Mouse (Mus musculus) heart, embryonic 14.5 days (tissue): ENCODE results near the gene Stmn1. TPM values are rescaled to one million over a fixed set of nuclear protein-coding genes. Genes with fewer than 3 reads are reported as not detected.

ENCODE experiments used
- ATAC-seq: fragments of 200-750 bp; cut with Nextera tagmentation; 2 replicates; pipeline ENCODE4 v1.8.0; 2017; ENCODE audit warnings: low read depth, moderate TSS enrichment; ENCODE audit not compliant: insufficient number of reproducible peaks, insufficient read depth, low FRiP score
- H3K27ac ChIP-seq, 2 experiments: fragments of 200-500 bp in 1 of 2; fragments of 300-500 bp in 1 of 2; sonication (generic) in 1 of 2; replicated peaks in 1 of 2; 2 replicates each; pipeline ENCODE4 v1.5.1; 2012 to 2014; ENCODE audit warnings: low read depth in 2 of 2, low read length in 2 of 2, control low read depth in 1 of 2, mild to moderate bottlenecking in 1 of 2, mixed read lengths in 1 of 2; ENCODE audit not compliant: control insufficient read depth in 1 of 2, insufficient read depth in 1 of 2
- H3K27me3 ChIP-seq: fragments of 300-500 bp; sonication (generic); 2 replicates; pipeline ENCODE4 v1.6.1; 2014; ENCODE audit warnings: mild to moderate bottlenecking, low read length, control low read depth; ENCODE audit not compliant: control insufficient read depth, insufficient read depth
- H3K36me3 ChIP-seq: fragments of 300-500 bp; sonication (generic); 2 replicates; pipeline ENCODE4 v1.6.1; 2014; ENCODE audit warnings: mild to moderate bottlenecking, control low read depth, low read length, mixed read lengths; ENCODE audit not compliant: control insufficient read depth, insufficient read depth
- H3K4me1 ChIP-seq, 2 experiments: fragments of 200-500 bp in 1 of 2; fragments of 300-500 bp in 1 of 2; sonication (generic) in 1 of 2; 2 replicates each; pipeline ENCODE4 v1.6.1; 2012 to 2014; ENCODE audit warnings: low read length in 2 of 2, control low read depth in 1 of 2, mixed read lengths in 1 of 2; ENCODE audit not compliant: control insufficient read depth in 2 of 2, insufficient read depth in 2 of 2
- H3K4me2 ChIP-seq: fragments of 300-500 bp; sonication (generic); 2 replicates; pipeline ENCODE4 v1.6.1; 2014; ENCODE audit warnings: mild to moderate bottlenecking, low read length
- H3K4me3 ChIP-seq, 2 experiments: fragments of 200-500 bp in 1 of 2; fragments of 300-500 bp in 1 of 2; sonication (generic) in 1 of 2; 2 replicates each; pipeline ENCODE4 v1.5.1; 2012 to 2014; ENCODE audit warnings: low read length in 2 of 2, mild to moderate bottlenecking in 2 of 2, control low read depth in 1 of 2, low read depth in 1 of 2, moderate library complexity in 1 of 2; ENCODE audit not compliant: control insufficient read depth in 1 of 2, insufficient read depth in 1 of 2
- H3K9ac ChIP-seq: fragments of 300-500 bp; sonication (generic); 2 replicates; pipeline ENCODE4 v1.6.1; 2014; ENCODE audit warnings: mild to moderate bottlenecking, low read length
- H3K9me3 ChIP-seq: fragments of 300-500 bp; sonication (generic); 2 replicates; pipeline ENCODE4 v1.6.1; 2016; ENCODE audit warnings: low read length, control low read depth; ENCODE audit not compliant: control insufficient read depth
- WGBS: fragments of 180-500 bp; shearing (Covaris S2); extraction: QIAGEN DNeasy Blood & Tissue Kit; methylation state at CpG from one replicate; pipeline ENCODE4 v1.1.7; 2014; 5-methylcytosine and 5-hydroxymethylcytosine counted together
- polyA plus RNA-seq: library from polyadenylated mRNA; unstranded; fragments of >200 nt; fragmentation: Nextera tagmentation; extraction: Ambion mirVana; gene quantifications from 2 replicates; pipeline ENCODE4 v1.2.1, GENCODE M21; 2014

Stmn1 gene
- polyA plus RNA-seq, 1 experiment from 2014 or later: 977 TPM

GRCm38 (mm10) chr4:134436659-134437058 is 31.5 kb upstream of the Stmn1 start:
- 63% methylated on average over 10 of the region's 10 CpGs for WGBS
- Histone ChIP-seq H3K4me1 (no peaks in the 10 kb centered on the region), H3K4me3 (no peak overlapping the region), H3K4me2 (no peak overlapping the region), H3K27me3 (no peaks in the 10 kb centered on the region), H3K9me3 (no peaks in the 10 kb centered on the region), H3K27ac (no peak overlapping the region), H3K36me3 (no peaks in the 10 kb centered on the region), H3K9ac (no peak overlapping the region)
- no peak for ATAC-seq

- Histone ChIP-seq H3K27ac (no peak overlapping the region), H3K4me3 (no peak overlapping the region), H3K9ac (no peak overlapping the region), H3K4me2 (no peak overlapping the region), H3K9me3 (no peaks in the 10 kb centered on the region), H3K27me3 (no peaks in the 10 kb centered on the region), H3K36me3 (no peaks in the 10 kb centered on the region), H3K4me1 (peaks cover 0 to 2% of the 10 kb centered on the region in 2 experiments; a peak in 1 of 4 replicates)
- 39% methylated on average over 3 of the region's 3 CpGs for WGBS
- ATAC-seq: no peak
Observed at GRCm38 (mm10) chr4:134439119-134439518, 29.0 kb upstream of the Stmn1 start.

- Histone ChIP-seq H3K36me3 (no peaks in the 10 kb centered on the region), H3K27me3 (no peaks in the 10 kb centered on the region), H3K4me3 (no peak overlapping the region), H3K27ac (no peak overlapping the region), H3K4me2 (no peak overlapping the region), H3K4me1 (peaks cover 0 to 2% of the 10 kb centered on the region in 2 experiments; a peak in 1 of 4 replicates), H3K9ac (no peak overlapping the region), H3K9me3 (no peaks in the 10 kb centered on the region)
- no peak for ATAC-seq
- 47% methylated on average over 4 of the region's 4 CpGs for WGBS
Observed at GRCm38 (mm10) chr4:134439919-134440318, 28.2 kb upstream of the Stmn1 start.

- Histone ChIP-seq H3K9ac (no peak overlapping the region), H3K27me3 (0 out of 2 replicates have a peak, but pooled peaks cover 4% of the 10 kb centered on the region), H3K36me3 (no peaks in the 10 kb centered on the region), H3K4me2 (no peak overlapping the region), H3K4me1 (peaks cover 0 to 2% of the 10 kb centered on the region in 2 experiments; a peak in 1 of 4 replicates), H3K4me3 (no peak overlapping the region), H3K27ac (no peak overlapping the region), H3K9me3 (no peaks in the 10 kb centered on the region)
- WGBS: 91% methylated on average over 4 of the region's 4 CpGs
- ATAC-seq: no peak
Observed at GRCm38 (mm10) chr4:134442216-134442615, 25.9 kb upstream of the Stmn1 start.

GRCm38 (mm10) chr4:134443589-134443988 is 24.5 kb upstream of the Stmn1 start:
- 31% methylated on average over 7 of the region's 7 CpGs for WGBS
- Histone ChIP-seq H3K4me3 (no peak overlapping the region), H3K36me3 (no peaks in the 10 kb centered on the region), H3K4me2 (no peak overlapping the region), H3K9ac (no peak overlapping the region), H3K27me3 (0 out of 2 replicates have a peak, but pooled peaks cover 4% of the 10 kb centered on the region), H3K27ac (no peak overlapping the region), H3K9me3 (no peaks in the 10 kb centered on the region), H3K4me1 (peaks cover 0 to 2% of the 10 kb centered on the region in 2 experiments; a peak in 1 of 4 replicates)
- ATAC-seq: no peak

- H3K4me2 ChIP-seq: no peak overlapping the region
- no peaks in the 10 kb centered on the region for H3K36me3 ChIP-seq
- no peak for ATAC-seq
- H3K9me3 ChIP-seq: no peaks in the 10 kb centered on the region
- H3K4me3 ChIP-seq: no peak overlapping the region
- H3K4me1 ChIP-seq: peaks cover 0 to 2% of the 10 kb centered on the region in 2 experiments; a peak in 1 of 4 replicates
- H3K9ac ChIP-seq: no peak overlapping the region
- H3K27ac ChIP-seq: no peak overlapping the region
- H3K27me3 ChIP-seq: 0 out of 2 replicates have a peak, but pooled peaks cover 4% of the 10 kb centered on the region
- WGBS: 38% methylated on average over 7 of the region's 7 CpGs
Observed at GRCm38 (mm10) chr4:134444949-134445348, 23.2 kb upstream of the Stmn1 start.

- no peak overlapping the region for H3K9ac ChIP-seq
- H3K27ac ChIP-seq: no peak overlapping the region
- H3K4me1 ChIP-seq: peaks cover under 1 to 3% of the 10 kb centered on the region in 2 experiments; a peak in 1 of 4 replicates
- H3K4me3 ChIP-seq: no peak overlapping the region
- 0 out of 2 replicates have a peak, but pooled peaks cover 4% of the 10 kb centered on the region for H3K27me3 ChIP-seq
- H3K36me3 ChIP-seq: no peaks in the 10 kb centered on the region
- ATAC-seq: no peak
- WGBS: 45% methylated on average over 1 of the region's 1 CpGs
- no peak overlapping the region for H3K4me2 ChIP-seq
- no peaks in the 10 kb centered on the region for H3K9me3 ChIP-seq
Observed at GRCm38 (mm10) chr4:134445489-134445888, 22.6 kb upstream of the Stmn1 start.

- ATAC-seq: no peak
- Histone ChIP-seq H3K4me2 (no peak overlapping the region), H3K27me3 (0 out of 2 replicates have a peak, but pooled peaks cover 4% of the 10 kb centered on the region), H3K4me1 (peaks cover 10 to 12% of the 10 kb centered on the region in 2 experiments; a peak in 3 of 4 replicates), H3K9me3 (no peaks in the 10 kb centered on the region), H3K9ac (no peak overlapping the region), H3K4me3 (no peak overlapping the region), H3K27ac (no peak overlapping the region), H3K36me3 (no peaks in the 10 kb centered on the region)
- WGBS: 39% methylated on average over 23 of the region's 23 CpGs
Observed at GRCm38 (mm10) chr4:134447966-134448365, 20.2 kb upstream of the Stmn1 start.
